Mouse (Mus musculus) olfactory bulb, adult 2 months (tissue): ENCODE results near the gene Cpn1.

ENCODE experiments used
- CTCF ChIP-seq: fragments of 200-500 bp; IDR thresholded peaks from 2 replicates; pipeline ENCODE4 v1.5.1; 2012; ENCODE audit warnings: low read depth, mild to moderate bottlenecking, low read length, moderate library complexity; ENCODE audit not compliant: insufficient read depth
- POLR2A ChIP-seq: fragments of 200-500 bp; IDR thresholded peaks from 2 replicates; pipeline ENCODE4 v1.6.1; 2012; ENCODE audit warnings: mild to moderate bottlenecking, low read depth, low read length, moderate library complexity; ENCODE audit not compliant: insufficient read depth

GRCm38 (mm10) chr19:43920453-43921300, 65.7 kb downstream of the Cpn1 start:
- no peak for TF ChIP-seq POLR2A
- no peak for TF ChIP-seq CTCF
